Mouse (Mus musculus): Measurements from ENCODE around the gene Aldh16a1. TPM values are rescaled to one million over a fixed set of nuclear protein-coding genes. Genes with fewer than 3 reads are reported as not detected.

Gene Aldh16a1
- total and polyA plus RNA-seq, 2 experiments, result 33.3 to 162 TPM

DNA sequence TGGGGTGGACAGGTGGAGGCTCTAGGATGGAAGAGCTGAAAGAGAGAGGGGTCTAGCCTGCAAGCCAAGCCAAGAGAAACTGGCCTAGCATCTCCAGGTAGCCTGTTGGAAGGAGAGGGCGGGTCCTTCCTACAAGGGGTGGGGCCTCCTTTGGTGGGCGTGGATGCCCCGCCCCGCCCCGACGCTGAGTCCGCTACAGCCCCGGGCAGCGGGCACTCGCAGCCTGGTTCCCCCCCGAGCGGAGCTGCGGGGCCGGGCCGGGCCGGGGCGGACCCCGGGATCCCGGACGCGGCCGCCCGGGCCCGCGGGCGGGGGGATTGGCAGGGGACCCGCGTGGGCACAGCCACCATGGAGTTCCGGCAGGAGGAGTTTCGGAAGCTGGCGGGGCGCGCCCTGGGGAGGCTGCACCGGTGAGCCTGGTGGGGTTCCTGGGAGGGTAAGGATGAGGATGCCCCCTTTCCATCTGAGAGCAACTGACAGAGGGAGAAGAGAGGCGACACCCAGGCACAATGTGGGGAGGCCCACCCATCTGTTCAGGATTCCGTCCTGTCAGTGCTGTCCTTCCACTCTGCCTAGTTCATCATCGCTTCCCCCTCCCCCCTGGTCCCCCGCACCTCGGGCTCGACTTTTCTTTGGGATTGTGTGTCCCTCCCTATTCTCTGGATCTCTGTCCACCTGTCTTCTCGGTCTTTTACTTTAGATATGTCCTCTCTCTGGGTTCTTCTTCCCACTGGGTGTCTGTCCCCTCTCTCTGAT lies 9.5 kb upstream of the Aldh16a1 start, which contains the start of gene Slc17a7:
Gene Slc17a7, plus strand, starts transcription at position 215 of the 756 bp plus-strand sequence.
- Histone ChIP-seq H3K36me3 (ENCODE audit: control insufficient read depth, insufficient read depth, low read length) (no peaks in the 10 kb centered on the region), H3K27ac (replicated peaks; ENCODE audit: insufficient read depth, low read depth, low read length) (no peak within 1 kb of the TSS), H3K4me3 (ENCODE audit: insufficient read depth, low read depth, low read length) (peak within 1 kb of the TSS; percentile 2; the same call in 1 of the 2 replicates), H3K79me2 (ENCODE audit: control insufficient read depth, insufficient read depth, low read length) (no peaks in the 10 kb centered on the region), H3K4me1 (ENCODE audit: control insufficient read depth, insufficient read depth, low read length) (0 out of 2 replicates have a peak, but pooled peaks cover 3% of the 10 kb centered on the region), H3K27me3 (ENCODE audit: control insufficient read depth, insufficient read depth, low read length) (peaks cover 21% of the 10 kb centered on the region; the same call in 1 of the 2 replicates), H3K9ac (ENCODE audit: low read depth, low read length) (no peak within 1 kb of the TSS)
- 3% methylated on average over 41 of the region's 41 CpGs for WGBS
- TF ChIP-seq POLR2A (IDR thresholded peaks at IDR 0.05; ENCODE audit: extremely low read depth, insufficient read depth, low read length), result no peak
- no peak for TF ChIP-seq CTCF (IDR thresholded peaks at IDR 0.05; ENCODE audit: low read depth, low read length)
- DNase-seq (ENCODE audit: extremely low read depth, low read depth, low spot score), result no peak

DNA sequence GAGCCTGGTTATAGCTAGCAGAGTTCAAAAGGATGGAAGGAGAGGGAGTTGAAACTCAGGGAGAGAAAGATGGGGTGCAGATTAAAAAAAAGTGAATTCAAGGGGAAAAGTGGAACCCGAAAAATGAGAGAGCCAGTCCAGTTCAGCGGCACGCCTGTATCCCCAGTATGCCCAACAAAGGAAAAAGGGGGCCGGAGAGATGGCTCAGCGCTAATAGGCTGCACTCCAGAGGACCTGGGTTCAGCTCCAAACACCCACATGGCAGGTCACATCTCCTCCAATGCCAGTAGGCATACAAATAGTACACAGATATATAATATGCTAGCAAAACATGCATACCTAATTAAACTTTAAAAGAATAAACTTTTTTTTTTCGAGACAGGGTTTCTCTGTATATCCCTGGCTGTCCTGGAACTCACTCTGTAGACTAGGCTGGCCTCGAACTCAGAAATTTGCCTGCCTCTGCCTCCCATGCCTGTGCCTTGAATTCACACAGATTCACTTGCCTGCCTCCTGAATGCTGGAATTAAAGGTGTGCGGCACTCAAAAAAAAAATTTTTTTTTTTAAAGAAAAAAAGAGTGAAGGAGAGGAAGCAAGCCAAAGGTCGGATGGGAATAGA lies 8.7 kb upstream of the Aldh16a1 start:
- Histone ChIP-seq H3K36me3 (ENCODE audit: control insufficient read depth, insufficient read depth, low read length) (no peaks in the 10 kb centered on the region), H3K27me3 (ENCODE audit: control insufficient read depth, insufficient read depth, low read length) (peaks cover 14% of the 10 kb centered on the region; the same call in 1 of the 2 replicates), H3K9ac (ENCODE audit: low read depth, low read length) (no peak overlapping the region), H3K4me3 (ENCODE audit: insufficient read depth, low read depth, low read length) (no peak overlapping the region), H3K27ac (replicated peaks; ENCODE audit: insufficient read depth, low read depth, low read length) (no peak overlapping the region), H3K4me1 (ENCODE audit: control insufficient read depth, insufficient read depth, low read length) (0 out of 2 replicates have a peak, but pooled peaks cover 3% of the 10 kb centered on the region), H3K79me2 (ENCODE audit: control insufficient read depth, insufficient read depth, low read length) (no peaks in the 10 kb centered on the region)
- no peak for TF ChIP-seq POLR2A (IDR thresholded peaks at IDR 0.05; ENCODE audit: extremely low read depth, insufficient read depth, low read length)
- no peak for TF ChIP-seq CTCF (IDR thresholded peaks at IDR 0.05; ENCODE audit: low read depth, low read length)
- WGBS, result 74% methylated on average over 9 of the region's 9 CpGs
- DNase-seq (ENCODE audit: extremely low read depth, low read depth, low spot score), result no peak

DNA sequence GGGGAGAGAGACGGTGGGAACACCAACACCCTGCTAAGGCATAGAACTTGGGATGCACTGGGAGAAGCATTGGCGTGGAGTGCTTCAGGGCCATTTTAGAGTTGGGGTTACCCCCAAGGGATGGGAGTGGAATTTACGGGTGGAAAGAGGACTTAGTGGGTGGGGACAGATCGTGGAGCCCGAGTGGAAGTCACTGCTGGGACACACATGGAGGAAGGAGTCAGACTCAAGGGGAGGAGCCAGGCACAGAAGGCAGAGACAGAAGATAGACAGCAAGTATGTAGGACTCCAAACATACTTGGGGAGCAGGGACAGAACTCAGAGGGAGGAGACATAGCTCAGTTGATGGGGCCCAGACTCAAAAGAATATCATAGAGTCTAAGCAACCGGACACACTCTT lies 8.2 kb upstream of the Aldh16a1 start:
- Histone ChIP-seq H3K9ac (ENCODE audit: low read depth, low read length) (no peak overlapping the region), H3K4me3 (ENCODE audit: insufficient read depth, low read depth, low read length) (peak overlapping the region; percentile 54; the same call in 1 of the 2 replicates), H3K27ac (replicated peaks; ENCODE audit: insufficient read depth, low read depth, low read length) (no peak overlapping the region), H3K79me2 (ENCODE audit: control insufficient read depth, insufficient read depth, low read length) (no peaks in the 10 kb centered on the region), H3K4me1 (ENCODE audit: control insufficient read depth, insufficient read depth, low read length) (0 out of 2 replicates have a peak, but pooled peaks cover 3% of the 10 kb centered on the region), H3K27me3 (ENCODE audit: control insufficient read depth, insufficient read depth, low read length) (peaks cover 8% of the 10 kb centered on the region; the same call in 1 of the 2 replicates), H3K36me3 (ENCODE audit: control insufficient read depth, insufficient read depth, low read length) (no peaks in the 10 kb centered on the region)
- no peak for DNase-seq (ENCODE audit: extremely low read depth, low read depth, low spot score)
- TF ChIP-seq POLR2A (IDR thresholded peaks at IDR 0.05; ENCODE audit: extremely low read depth, insufficient read depth, low read length), result no peak
- no peak for TF ChIP-seq CTCF (IDR thresholded peaks at IDR 0.05; ENCODE audit: low read depth, low read length)
- 28% methylated on average over 6 of the region's 6 CpGs for WGBS

DNA sequence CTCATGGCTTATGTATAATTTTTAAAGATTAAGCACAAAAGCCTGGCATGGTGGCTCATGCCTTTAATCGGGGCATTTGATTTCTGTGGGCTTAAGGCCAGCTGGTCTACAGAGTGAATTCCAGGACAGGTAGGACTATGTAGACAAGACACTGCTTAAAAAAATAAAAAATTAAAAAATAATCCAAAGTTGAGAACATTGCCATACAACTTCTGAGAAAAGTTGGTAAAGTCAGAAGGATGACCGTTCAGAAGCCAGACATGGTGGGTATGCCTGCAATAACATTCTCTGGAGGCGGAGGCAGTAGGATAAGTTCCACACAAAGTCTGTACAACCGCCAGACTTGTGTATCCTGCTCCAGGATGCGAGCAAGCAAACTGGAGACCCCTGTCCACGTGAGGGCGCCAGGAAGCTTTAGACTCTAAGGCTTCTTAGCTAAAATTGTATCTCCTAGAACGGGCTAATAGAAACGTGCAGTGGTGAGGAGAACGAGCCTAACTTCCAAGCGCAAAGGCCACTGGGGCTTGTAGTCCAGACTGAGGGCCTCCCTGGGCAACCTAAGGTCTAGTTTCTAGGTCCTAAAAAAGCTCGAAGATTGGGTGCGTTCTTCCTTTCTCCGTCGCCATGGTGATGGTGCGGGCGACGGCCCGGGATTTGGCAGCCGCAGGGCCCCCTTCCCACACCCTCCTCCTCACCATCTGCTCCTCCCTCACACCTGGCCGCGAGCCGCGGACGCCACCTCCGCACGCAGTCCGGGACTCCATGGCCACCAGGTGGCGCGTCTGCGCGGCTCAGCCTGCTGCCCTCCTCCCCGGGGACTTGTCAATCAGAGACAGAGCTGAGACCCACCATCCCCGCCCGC lies 7.5 kb upstream of the Aldh16a1 start:
- Histone ChIP-seq H3K4me1 (ENCODE audit: control insufficient read depth, insufficient read depth, low read length) (0 out of 2 replicates have a peak, but pooled peaks cover 3% of the 10 kb centered on the region), H3K4me3 (ENCODE audit: insufficient read depth, low read depth, low read length) (peak overlapping the region; percentile 54), H3K36me3 (ENCODE audit: control insufficient read depth, insufficient read depth, low read length) (no peaks in the 10 kb centered on the region), H3K79me2 (ENCODE audit: control insufficient read depth, insufficient read depth, low read length) (no peaks in the 10 kb centered on the region), H3K27ac (replicated peaks; ENCODE audit: insufficient read depth, low read depth, low read length) (no peak overlapping the region), H3K9ac (ENCODE audit: low read depth, low read length) (0 out of 2 replicates have a peak overlapping the region, but pooled peaks have one; percentile 7), H3K27me3 (ENCODE audit: control insufficient read depth, insufficient read depth, low read length) (peaks cover 3% of the 10 kb centered on the region; the same call in 1 of the 2 replicates)
- WGBS, result 7% methylated on average over 35 of the region's 35 CpGs
- DNase-seq (ENCODE audit: extremely low read depth, low read depth, low spot score), result peak; percentile 67
- TF ChIP-seq POLR2A (IDR thresholded peaks at IDR 0.05; ENCODE audit: extremely low read depth, insufficient read depth, low read length), result no peak
- TF ChIP-seq CTCF (IDR thresholded peaks at IDR 0.05; ENCODE audit: low read depth, low read length), result peak; percentile 90

DNA sequence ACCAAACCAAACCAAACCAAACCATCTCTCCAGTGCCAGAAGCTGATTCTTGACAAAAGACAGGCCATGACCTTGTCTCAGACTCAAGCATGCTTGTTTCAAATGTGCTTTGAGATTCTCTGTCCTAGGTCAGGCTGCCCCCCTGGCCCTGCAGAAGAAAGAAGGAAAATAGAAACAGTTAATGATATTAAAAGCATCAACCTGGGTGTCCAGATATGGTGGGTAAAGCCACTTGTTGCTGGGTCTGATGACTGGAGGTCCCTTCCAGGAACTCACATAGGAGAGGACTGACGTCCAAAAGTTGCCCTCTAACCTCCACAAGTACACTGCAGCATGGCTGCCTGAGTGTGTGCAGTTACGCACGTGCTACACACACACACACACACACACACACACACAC lies 6.5 kb upstream of the Aldh16a1 start:
- Histone ChIP-seq H3K27ac (replicated peaks; ENCODE audit: insufficient read depth, low read depth, low read length) (no peak overlapping the region), H3K9ac (ENCODE audit: low read depth, low read length) (no peak overlapping the region), H3K27me3 (ENCODE audit: control insufficient read depth, insufficient read depth, low read length) (no peaks in the 10 kb centered on the region; the same call in 1 of the 2 replicates), H3K4me3 (ENCODE audit: insufficient read depth, low read depth, low read length) (no peak overlapping the region), H3K36me3 (ENCODE audit: control insufficient read depth, insufficient read depth, low read length) (no peaks in the 10 kb centered on the region), H3K4me1 (ENCODE audit: control insufficient read depth, insufficient read depth, low read length) (0 out of 2 replicates have a peak, but pooled peaks cover 3% of the 10 kb centered on the region), H3K79me2 (ENCODE audit: control insufficient read depth, insufficient read depth, low read length) (no peaks in the 10 kb centered on the region)
- TF ChIP-seq CTCF (IDR thresholded peaks at IDR 0.05; ENCODE audit: low read depth, low read length) (no peak), POLR2A (IDR thresholded peaks at IDR 0.05; ENCODE audit: extremely low read depth, insufficient read depth, low read length) (no peak)
- 90% methylated on average over 3 of the region's 3 CpGs for WGBS
- DNase-seq (ENCODE audit: extremely low read depth, low read depth, low spot score), result no peak
